Mouse (Mus musculus) intestine, embryonic 15.5 days (tissue): ENCODE measurements at regions not wholly inside any gene's neighbourhood (a gene's known extent, or its start where the extent isn't known, plus 50 kb on each side); places are given as distances from the start of the nearest gene placed in this dataset.

Experiments
- ATAC-seq: fragments of 200-750 bp; cut with Nextera tagmentation; 2 replicates; pipeline ENCODE4 v1.8.0; 2017; ENCODE audit warnings: moderate TSS enrichment, moderate library complexity
- H3K27ac ChIP-seq: fragments of 300-500 bp; sonication (generic); 2 replicates; pipeline ENCODE4 v1.5.1; 2015; ENCODE audit warnings: mild to moderate bottlenecking, inconsistent platforms
- H3K27me3 ChIP-seq: fragments of 300-500 bp; sonication (generic); replicated peaks from 2 replicates; pipeline ENCODE4 v1.6.1; 2015; ENCODE audit warnings: inconsistent platforms
- H3K36me3 ChIP-seq: fragments of 300-500 bp; sonication (generic); 2 replicates; pipeline ENCODE4 v1.6.1; 2015; ENCODE audit warnings: inconsistent platforms
- H3K4me1 ChIP-seq: fragments of 300-500 bp; sonication (generic); replicated peaks from 2 replicates; pipeline ENCODE4 v1.6.1; 2015; ENCODE audit warnings: inconsistent platforms
- H3K4me2 ChIP-seq: fragments of 300-500 bp; sonication (generic); replicated peaks from 2 replicates; pipeline ENCODE4 v1.6.1; 2015; ENCODE audit warnings: mild to moderate bottlenecking, inconsistent platforms
- H3K4me3 ChIP-seq: fragments of 300-500 bp; sonication (generic); replicated peaks from 2 replicates; pipeline ENCODE4 v1.5.1; 2015; ENCODE audit warnings: inconsistent platforms
- H3K9ac ChIP-seq: fragments of 300-500 bp; sonication (generic); 2 replicates; pipeline ENCODE4 v1.6.1; 2015; ENCODE audit warnings: inconsistent platforms
- H3K9me3 ChIP-seq: fragments of 300-500 bp; sonication (generic); 2 replicates; pipeline ENCODE4 v1.6.1; 2016; ENCODE audit warnings: inconsistent platforms
- WGBS: fragments of 180-500 bp; shearing (Covaris S2); methylation state at CpG from one replicate; pipeline ENCODE4 v1.1.7; 2015; 5-methylcytosine and 5-hydroxymethylcytosine counted together

DNA sequence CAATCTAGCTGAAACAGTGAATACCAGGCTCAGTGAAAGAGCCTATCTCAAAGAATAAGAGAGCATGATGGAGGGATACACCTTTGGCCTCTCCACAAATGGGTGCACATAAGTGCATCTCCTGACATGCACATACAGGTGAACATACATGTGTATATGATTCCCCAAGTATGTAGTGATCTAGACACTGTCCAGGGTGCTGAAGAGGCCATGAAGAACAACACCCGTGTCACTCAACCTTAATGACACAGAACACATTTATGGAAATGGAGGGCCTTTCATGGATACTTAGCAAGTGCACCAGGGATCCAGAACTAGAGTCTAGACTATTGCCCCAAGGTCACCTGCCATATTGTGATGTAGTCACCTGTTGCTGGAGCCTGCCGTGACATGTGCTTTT, 56.9 kb downstream of the Spata19 start:
- no peak overlapping the region for H3K27ac ChIP-seq
- H3K27me3 ChIP-seq, result no peaks in the 10 kb centered on the region
- no peak for ATAC-seq
- no peaks in the 10 kb centered on the region for H3K4me1 ChIP-seq
- H3K4me3 ChIP-seq, result no peak overlapping the region
- H3K36me3 ChIP-seq, result no peaks in the 10 kb centered on the region
- H3K9me3 ChIP-seq, result no peaks in the 10 kb centered on the region
- H3K4me2 ChIP-seq, result no peak overlapping the region
- 81% methylated on average over 2 of the region's 2 CpGs for WGBS
- no peak overlapping the region for H3K9ac ChIP-seq

- no peak overlapping the region for H3K4me3 ChIP-seq
- 63% methylated on average over 10 of the region's 10 CpGs for WGBS
- ATAC-seq, result no peak
These were observed 57.5 kb downstream of the Spata19 start for GRCm38 (mm10) chr9:27453924-27454652.

GRCm38 (mm10) chr9:27458335-27459040, 61.9 kb downstream of the Spata19 start:
- Histone ChIP-seq H3K27ac (no peak overlapping the region), H3K36me3 (no peaks in the 10 kb centered on the region), H3K9me3 (no peaks in the 10 kb centered on the region), H3K27me3 (no peaks in the 10 kb centered on the region), H3K4me3 (no peak overlapping the region), H3K4me1 (no peaks in the 10 kb centered on the region), H3K9ac (no peak overlapping the region), H3K4me2 (no peak overlapping the region)
- WGBS, result 55% methylated on average over 3 of the region's 3 CpGs
- ATAC-seq, result no peak

More at GRCm38 (mm10) chr9:27453924-27454652, 57.5 kb downstream of the Spata19 start:
- Histone ChIP-seq H3K27ac (no peak overlapping the region), H3K9ac (no peak overlapping the region), H3K4me1 (no peaks in the 10 kb centered on the region), H3K9me3 (no peaks in the 10 kb centered on the region), H3K36me3 (no peaks in the 10 kb centered on the region), H3K4me2 (no peak overlapping the region), H3K27me3 (no peaks in the 10 kb centered on the region)

GRCm38 (mm10) chr9:27461029-27461428, 64.4 kb downstream of the Spata19 start:
- Histone ChIP-seq H3K4me1 (no peaks in the 10 kb centered on the region), H3K27ac (no peak overlapping the region), H3K36me3 (no peaks in the 10 kb centered on the region), H3K9ac (no peak overlapping the region), H3K4me3 (no peak overlapping the region), H3K27me3 (no peaks in the 10 kb centered on the region), H3K9me3 (no peaks in the 10 kb centered on the region), H3K4me2 (no peak overlapping the region)
- WGBS, result 36% methylated on average over 8 of the region's 8 CpGs
- ATAC-seq, result no peak

- no peaks in the 10 kb centered on the region for H3K4me1 ChIP-seq
- H3K4me2 ChIP-seq, result no peak overlapping the region
- H3K4me3 ChIP-seq, result no peak overlapping the region
- H3K36me3 ChIP-seq, result no peaks in the 10 kb centered on the region
- 92% methylated on average over 1 of the region's 1 CpGs for WGBS
- no peak overlapping the region for H3K9ac ChIP-seq
- ATAC-seq, result no peak
- no peak overlapping the region for H3K27ac ChIP-seq
- H3K27me3 ChIP-seq, result no peaks in the 10 kb centered on the region
- H3K9me3 ChIP-seq, result no peaks in the 10 kb centered on the region
These were observed 67.4 kb downstream of the Spata19 start for GRCm38 (mm10) chr9:27464006-27464405.

GRCm38 (mm10) chr9:27475468-27475867, 78.9 kb downstream of the Spata19 start:
- Histone ChIP-seq H3K27ac (no peak overlapping the region), H3K9me3 (no peaks in the 10 kb centered on the region), H3K36me3 (no peaks in the 10 kb centered on the region), H3K4me2 (no peak overlapping the region), H3K27me3 (no peaks in the 10 kb centered on the region), H3K4me3 (no peak overlapping the region), H3K9ac (no peak overlapping the region), H3K4me1 (no peaks in the 10 kb centered on the region)
- WGBS, result 52% methylated on average over 10 of the region's 10 CpGs
- no peak for ATAC-seq

GRCm38 (mm10) chr9:27476636-27477035, 80.0 kb downstream of the Spata19 start:
- Histone ChIP-seq H3K4me2 (no peak overlapping the region), H3K27ac (no peak overlapping the region), H3K36me3 (no peaks in the 10 kb centered on the region), H3K9ac (no peak overlapping the region), H3K4me1 (no peaks in the 10 kb centered on the region), H3K9me3 (no peaks in the 10 kb centered on the region), H3K27me3 (no peaks in the 10 kb centered on the region), H3K4me3 (no peak overlapping the region)
- WGBS, result 87% methylated on average over 5 of the region's 5 CpGs
- ATAC-seq, result no peak

DNA sequence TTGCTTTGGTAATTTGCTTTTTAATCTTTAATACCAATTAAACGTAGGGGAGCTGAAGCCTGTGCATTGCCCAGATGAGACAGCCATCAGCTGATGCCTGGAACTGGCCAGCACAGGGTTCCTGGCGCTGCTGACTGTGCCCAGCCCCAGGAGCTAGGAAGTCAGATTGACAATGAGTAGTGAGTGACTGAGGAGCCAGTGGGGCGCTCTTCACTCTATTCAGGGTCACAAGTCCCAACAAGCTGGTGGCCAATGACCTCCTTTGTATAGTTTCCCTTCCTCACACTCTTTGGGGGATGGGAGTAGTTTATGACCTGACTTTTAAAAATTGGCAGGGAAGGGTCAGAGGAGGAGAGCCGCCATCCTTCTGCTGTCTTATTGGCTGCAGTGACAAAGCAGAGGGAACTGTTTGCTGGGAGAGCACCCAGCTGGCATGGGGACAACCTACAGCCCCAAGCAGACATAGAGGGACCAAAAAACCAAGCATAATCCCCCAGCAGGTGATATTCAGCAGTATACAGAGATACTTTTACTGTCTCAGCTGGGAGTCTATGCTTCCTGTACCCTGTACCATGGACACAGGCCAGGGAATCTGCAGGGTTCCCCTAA, 80.6 kb downstream of the Spata19 start:
- no peak for ATAC-seq
- WGBS, result 69% methylated on average over 4 of the region's 4 CpGs

GRCm38 (mm10) chr9:27478346-27478745, 81.7 kb downstream of the Spata19 start:
- H3K36me3 ChIP-seq, result no peaks in the 10 kb centered on the region
- H3K4me1 ChIP-seq, result no peaks in the 10 kb centered on the region
- H3K4me2 ChIP-seq, result no peak overlapping the region
- no peaks in the 10 kb centered on the region for H3K9me3 ChIP-seq
- 96% methylated on average over 3 of the region's 3 CpGs for WGBS
- H3K27ac ChIP-seq, result no peak overlapping the region
- H3K4me3 ChIP-seq, result no peak overlapping the region
- H3K27me3 ChIP-seq, result no peaks in the 10 kb centered on the region
- no peak overlapping the region for H3K9ac ChIP-seq
- no peak for ATAC-seq

More for the DNA sequence above, 80.6 kb downstream of the Spata19 start:
- Histone ChIP-seq H3K36me3 (no peaks in the 10 kb centered on the region), H3K27me3 (no peaks in the 10 kb centered on the region), H3K9me3 (no peaks in the 10 kb centered on the region), H3K27ac (no peak overlapping the region), H3K9ac (no peak overlapping the region), H3K4me3 (no peak overlapping the region), H3K4me2 (no peak overlapping the region), H3K4me1 (no peaks in the 10 kb centered on the region)

DNA sequence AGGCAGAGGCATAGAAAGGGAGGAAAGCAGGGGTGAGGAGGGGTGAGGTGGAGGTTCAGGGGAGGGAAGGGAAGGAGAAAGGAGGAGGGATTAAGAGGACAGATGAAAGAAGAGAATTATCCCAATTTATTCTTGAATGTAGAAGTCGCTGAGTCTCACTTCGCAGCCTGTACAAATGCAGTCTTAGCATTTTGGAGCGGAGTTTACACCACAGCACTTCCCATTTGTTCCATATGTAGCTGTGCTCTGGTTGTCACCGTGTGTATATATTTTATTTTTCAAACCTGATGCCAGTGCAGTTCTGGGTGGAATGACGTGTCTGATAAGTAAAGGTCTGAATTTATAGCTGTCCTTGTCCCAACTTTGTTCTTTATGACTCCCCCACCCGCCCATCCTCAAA, 105.2 kb downstream of the Spata19 start:
- no peaks in the 10 kb centered on the region for H3K4me1 ChIP-seq
- no peak for ATAC-seq
- no peak overlapping the region for H3K9ac ChIP-seq
- no peaks in the 10 kb centered on the region for H3K9me3 ChIP-seq
- no peaks in the 10 kb centered on the region for H3K36me3 ChIP-seq
- no peak overlapping the region for H3K27ac ChIP-seq
- H3K4me2 ChIP-seq, result no peak overlapping the region
- H3K4me3 ChIP-seq, result no peak overlapping the region
- H3K27me3 ChIP-seq, result no peaks in the 10 kb centered on the region
- 78% methylated on average over 6 of the region's 6 CpGs for WGBS

DNA sequence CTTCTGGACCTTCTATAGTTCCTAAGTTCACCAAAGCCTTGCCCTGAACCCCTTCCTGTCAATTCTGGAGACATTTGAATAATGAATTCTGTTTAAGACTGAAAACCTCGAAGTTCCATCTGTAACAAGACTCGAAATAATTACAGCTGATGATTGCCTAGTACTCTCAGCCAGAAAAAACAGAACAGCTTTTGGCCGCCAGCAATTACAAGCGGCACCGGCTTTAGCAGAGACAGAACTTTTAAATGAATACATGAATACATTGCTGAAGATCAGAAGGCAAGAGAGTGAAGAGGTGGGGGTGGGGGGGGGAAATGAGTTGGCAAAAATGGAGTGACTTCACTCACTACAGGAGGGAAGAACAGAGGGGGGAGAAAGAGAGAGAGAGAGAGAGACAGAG, 112.6 kb downstream of the Spata19 start:
- Histone ChIP-seq H3K9ac (no peak overlapping the region), H3K36me3 (no peaks in the 10 kb centered on the region), H3K9me3 (no peaks in the 10 kb centered on the region), H3K4me2 (no peak overlapping the region), H3K4me1 (no peaks in the 10 kb centered on the region), H3K27me3 (no peaks in the 10 kb centered on the region), H3K27ac (no peak overlapping the region), H3K4me3 (no peak overlapping the region)
- ATAC-seq, result no peak
- WGBS, result 82% methylated on average over 5 of the region's 5 CpGs

GRCm38 (mm10) chr9:27509711-27510110, 113.1 kb downstream of the Spata19 start:
- H3K9ac ChIP-seq, result no peak overlapping the region
- WGBS, result 83% methylated on average over 9 of the region's 9 CpGs

More at GRCm38 (mm10) chr9:27509711-27510110, 113.1 kb downstream of the Spata19 start:
- Histone ChIP-seq H3K4me2 (no peak overlapping the region), H3K9me3 (no peaks in the 10 kb centered on the region), H3K4me3 (no peak overlapping the region), H3K4me1 (no peaks in the 10 kb centered on the region), H3K27me3 (no peaks in the 10 kb centered on the region), H3K27ac (no peak overlapping the region), H3K36me3 (no peaks in the 10 kb centered on the region)
- no peak for ATAC-seq
